In genomic region chr8:70660273-70660725, GRCm38 (mm10) we compare ENCODE assay signal across 8 mouse cellular contexts. TPM values are rescaled to one million over a fixed set of nuclear protein-coding genes. Genes with fewer than 3 reads are reported as not detected.
DNase-seq lines count a peak whose midpoint lies in the region; ATAC-seq lines count a peak whose summit lies in the region.

Pgpep1 (minus strand) TSS chr8:70660388.

- no peaks in the 10 kb centered on the region for H3K27me3 ChIP-seq in liver, embryonic 13.5 days

- H3K36me3 ChIP-seq in liver, embryonic 13.5 days: peaks cover 22% of the 10 kb centered on the region

- H3K4me2 ChIP-seq in liver, embryonic 13.5 days: peak within 1 kb of the TSS; percentile 89

- peak; percentile 49 for DNase-seq in cerebellum, adult 11-12 months
- no peak for DNase-seq in cerebellum, adult 11 months
- no peak for DNase-seq in gonadal fat pad, adult 2 months (ENCODE audit: low read depth)
- peak; percentile 69 to 70 for DNase-seq in kidney, adult 8-10 months
- peak; percentile 59 for DNase-seq in liver, embryonic 13.5 days
- peak; percentile 54 for DNase-seq in naive thymus-derived CD4-positive, alpha-beta T cell, adult 2 months (ENCODE audit: low read depth)
- DNase-seq in frontal cortex, postnatal 14 days (ENCODE audit: low spot score in 2 of 2): no peak

- H3K4me1 ChIP-seq in liver, embryonic 13.5 days (replicated peaks): peaks cover 44% of the 10 kb centered on the region

- H3K27ac ChIP-seq in liver, embryonic 13.5 days: peak within 1 kb of the TSS; percentile 86

- ATAC-seq in common myeloid progenitor, adult 5-6 weeks (replicated peaks; ENCODE audit: low read depth, poor library complexity, severe bottlenecking): peak; percentile 51
- peak; percentile 35 for ATAC-seq in liver, embryonic 13.5 days (ENCODE audit: low read depth)

- WGBS in liver, embryonic 13.5 days (ENCODE audit: insufficient replicate concordance): 6% methylated on average over 14 of the region's 14 CpGs

- H3K9me3 ChIP-seq in liver, embryonic 13.5 days (replicated peaks): no peaks in the 10 kb centered on the region

- peak within 1 kb of the TSS; percentile 80 for H3K4me3 ChIP-seq in liver, embryonic 13.5 days (replicated peaks)

- peak within 1 kb of the TSS; percentile 87 for H3K9ac ChIP-seq in liver, embryonic 13.5 days

RNA-seq across cellular contexts. Expression of gene Pgpep1, which starts in this region (rescaled TPM):
- total RNA-seq in common myeloid progenitor, adult 5-6 weeks (2017): 3.2 and 3.6 TPM in 2 replicates
- 69.8 and 71.9 TPM in 2 replicates for polyA plus RNA-seq in gonadal fat pad, adult 2 months (2012; rRNA removed)
- 17.9 and 19.5 TPM in 2 replicates for polyA plus RNA-seq in liver, embryonic 13.5 days (2015; fragmentation: Nextera tagmentation; extraction: Ambion mirVana)

Comparison
In these comparisons a context has a peak if more than half of its experiments do, and no peak if none do; other contexts are left out.
1. DNase-seq: peak in cerebellum, adult 11-12 months (single experiment), kidney, adult 8-10 months (2 of 2), liver, embryonic 13.5 days (single experiment) and naive thymus-derived CD4-positive, alpha-beta T cell, adult 2 months (single experiment); none in cerebellum, adult 11 months (single experiment), gonadal fat pad, adult 2 months (single experiment) and frontal cortex, postnatal 14 days (0 of 2).